Mouse (Mus musculus) kidney, postnatal 0 days (tissue): ENCODE results near the gene Ucn2. TPM values are rescaled to one million over a fixed set of nuclear protein-coding genes. Genes with fewer than 3 reads are reported as not detected.

Experiments used
- ATAC-seq: fragments of 200-750 bp; cut with Nextera tagmentation; replicated peaks from 2 replicates; pipeline ENCODE4 v1.8.0; 2017; ENCODE audit warnings: low read depth, moderate number of reproducible peaks, moderate TSS enrichment, moderate library complexity; ENCODE audit not compliant: low FRiP score
- DNase-seq: peaks from one replicate; pipeline ENCODE4 v3.0.0-alpha.2; 2016; ENCODE audit warnings: low spot score
- H3K27ac ChIP-seq: fragments of 300-500 bp; sonication (generic); 2 replicates; pipeline ENCODE4 v1.5.1; 2014; ENCODE audit warnings: mild to moderate bottlenecking
- H3K27me3 ChIP-seq: fragments of 300-500 bp; sonication (generic); 2 replicates; pipeline ENCODE4 v1.6.1; 2014; ENCODE audit warnings: low read length, mixed read lengths; ENCODE audit not compliant: insufficient read depth
- H3K36me3 ChIP-seq: fragments of 300-500 bp; sonication (generic); 2 replicates; pipeline ENCODE4 v1.6.1; 2014; ENCODE audit warnings: low read length, mixed read lengths; ENCODE audit not compliant: insufficient read depth
- H3K4me1 ChIP-seq: fragments of 300-500 bp; sonication (generic); replicated peaks from 2 replicates; pipeline ENCODE4 v1.6.1; 2014; ENCODE audit warnings: antibody characterized with exemption, low read length, mixed read lengths; ENCODE audit not compliant: insufficient read depth
- H3K4me2 ChIP-seq: fragments of 300-500 bp; sonication (generic); 2 replicates; pipeline ENCODE4 v1.6.1; 2014; ENCODE audit warnings: mild to moderate bottlenecking, low read length, moderate library complexity, mixed read lengths
- H3K4me3 ChIP-seq: fragments of 300-500 bp; sonication (generic); replicated peaks from 2 replicates; pipeline ENCODE4 v1.5.1; 2014; ENCODE audit warnings: low read depth, low read length
- H3K9ac ChIP-seq: fragments of 300-500 bp; sonication (generic); 2 replicates; pipeline ENCODE4 v1.6.1; 2014; ENCODE audit warnings: low read depth, low read length
- H3K9me3 ChIP-seq: fragments of 300-500 bp; sonication (generic); replicated peaks from 2 replicates; pipeline ENCODE4 v1.6.1; 2016; ENCODE audit warnings: low read length, inconsistent platforms, mixed read lengths
- CTCF ChIP-seq: IDR thresholded peaks from 2 replicates; pipeline ENCODE4 v1.5.1; 2016; ENCODE audit warnings: antibody characterized with exemption, low read depth, mild to moderate bottlenecking, moderate library complexity
- WGBS: fragments of 180-500 bp; shearing (Covaris S2); extraction: QIAGEN DNeasy Blood & Tissue Kit; methylation state at CpG from one replicate; pipeline ENCODE4 v1.1.7; 2014; 5-methylcytosine and 5-hydroxymethylcytosine counted together
- polyA plus RNA-seq: library from polyadenylated mRNA; unstranded; fragments of >200 nt; fragmentation: Nextera tagmentation; extraction: Ambion mirVana; gene quantifications from 2 replicates; pipeline ENCODE4 v1.2.1, GENCODE M21; 2015

Ucn2 gene
- polyA plus RNA-seq, result 0.11 TPM in 1 of 2 replicates, not detected in the other

DNA sequence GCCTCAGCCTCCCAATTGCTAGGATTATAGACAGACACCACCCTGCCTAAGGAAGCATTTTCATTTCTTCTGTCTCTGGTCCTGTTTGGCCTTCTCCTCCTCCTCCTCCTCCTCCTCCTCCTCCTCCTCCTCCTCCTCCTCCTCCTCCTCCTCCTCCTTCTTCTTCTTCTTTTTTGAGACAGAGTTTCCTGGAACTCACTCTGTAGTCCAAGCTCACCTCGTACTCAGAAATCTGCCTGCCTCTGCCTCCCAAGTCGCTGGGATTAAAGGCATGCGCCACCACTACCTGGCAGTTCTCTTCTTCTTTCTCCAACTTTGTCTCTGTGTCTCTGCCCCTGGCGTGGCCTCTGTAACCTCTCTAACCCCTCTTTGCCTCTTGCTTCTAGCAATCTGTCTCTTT, at the start of gene Ucn2:
Ucn2 (plus strand) TSS at position 301 of the 400 bp plus-strand sequence.
- Histone ChIP-seq H3K36me3 (no peaks in the 10 kb centered on the region), H3K27me3 (no peaks in the 10 kb centered on the region), H3K4me2 (no peak within 1 kb of the TSS), H3K9ac (no peak within 1 kb of the TSS), H3K9me3 (no peaks in the 10 kb centered on the region), H3K4me1 (peaks cover 13% of the 10 kb centered on the region; the same call in 1 of the 2 replicates), H3K4me3 (no peak within 1 kb of the TSS), H3K27ac (no peak within 1 kb of the TSS)
- 84% methylated on average over 4 of the region's 4 CpGs for WGBS
- DNase-seq (no peak), ATAC-seq (no peak)
- no peak for TF ChIP-seq CTCF

DNA sequence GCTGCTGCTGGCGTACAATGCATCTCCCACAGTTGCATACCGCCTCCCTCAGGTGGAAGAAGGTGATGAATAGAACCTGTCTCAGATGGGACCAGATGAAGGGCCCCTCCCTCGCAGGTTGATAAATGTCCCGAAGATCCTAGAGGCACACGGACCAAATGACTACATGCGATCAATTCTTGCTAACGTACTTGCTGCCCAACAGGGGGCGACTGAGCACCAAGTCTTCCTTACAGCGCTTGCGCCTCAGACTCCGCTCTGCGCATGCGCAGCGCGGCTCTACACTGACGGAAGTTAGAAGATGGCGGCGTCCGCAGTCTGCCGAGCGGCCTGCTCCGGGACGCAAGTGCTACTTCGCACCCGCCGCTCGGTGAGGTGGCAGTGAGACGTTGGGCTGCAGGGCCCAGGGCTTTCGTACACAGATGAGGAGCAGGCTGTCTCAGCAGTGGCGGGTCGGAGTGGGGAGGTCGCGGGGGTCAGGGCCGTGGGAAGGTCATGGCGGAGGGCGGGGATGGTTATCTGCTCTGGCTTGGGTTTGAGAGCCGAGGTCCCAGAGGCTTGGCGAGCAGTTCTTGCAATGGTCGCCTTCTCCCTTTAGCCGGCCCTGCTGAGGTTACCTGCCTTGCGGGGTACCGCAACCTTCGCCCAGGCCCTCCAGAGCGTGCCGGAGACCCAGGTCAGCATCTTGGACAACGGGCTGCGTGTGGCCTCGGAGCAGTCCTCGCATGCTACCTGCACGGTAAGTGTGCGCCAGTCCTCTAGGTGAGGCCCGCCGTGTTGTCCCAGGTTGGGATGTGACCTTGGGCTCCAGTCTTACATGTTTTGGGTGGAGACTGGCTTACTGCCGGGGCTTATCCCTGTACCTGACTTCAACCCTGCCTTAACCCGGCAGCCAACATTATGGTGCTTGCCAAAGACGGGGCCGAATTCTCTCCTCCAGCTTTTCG, 49.1 kb upstream of the Ucn2 start, which contains the start of gene Uqcrc1:
Uqcrc1 (plus strand) TSS at position 216 of the 947 bp plus-strand sequence.
- peak within 1 kb of the TSS; percentile 70 for H3K4me2 ChIP-seq
- H3K4me3 ChIP-seq, result peak within 1 kb of the TSS; percentile 88
- DNase-seq (peak; percentile 98), ATAC-seq (peak; percentile 95)
- no peaks in the 10 kb centered on the region for H3K4me1 ChIP-seq
- no peaks in the 10 kb centered on the region for H3K27me3 ChIP-seq
- H3K9ac ChIP-seq, result peak within 1 kb of the TSS; percentile 85
- under 1% methylated on average over 52 of the region's 58 CpGs for WGBS
- peak within 1 kb of the TSS; percentile 79 for H3K27ac ChIP-seq
- no peaks in the 10 kb centered on the region for H3K9me3 ChIP-seq
- peaks cover 25% of the 10 kb centered on the region for H3K36me3 ChIP-seq
- TF ChIP-seq CTCF, result peak; percentile 93

DNA sequence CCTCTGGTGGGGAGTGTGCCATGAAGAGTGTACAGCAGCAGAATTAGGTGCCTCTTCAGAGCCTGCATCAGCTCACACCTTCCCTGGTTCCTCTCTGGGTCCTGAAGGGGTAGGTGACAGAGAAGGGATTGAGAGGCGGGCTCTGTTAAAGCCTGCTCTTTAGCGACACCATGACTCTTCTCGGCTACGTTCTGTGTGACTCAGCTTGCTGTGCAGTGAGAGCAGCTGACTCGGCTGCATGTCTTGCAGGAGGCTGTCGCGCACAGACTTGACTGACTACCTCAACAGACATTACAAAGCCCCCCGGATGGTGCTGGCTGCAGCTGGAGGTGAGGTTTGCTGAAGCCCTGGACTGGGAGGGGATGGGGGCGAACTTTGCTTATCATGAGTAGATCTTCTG, 40.7 kb upstream of the Ucn2 start:
- Histone ChIP-seq H3K36me3 (peaks cover 65% of the 10 kb centered on the region), H3K9me3 (no peaks in the 10 kb centered on the region), H3K4me2 (no peak overlapping the region), H3K4me1 (peaks cover 7% of the 10 kb centered on the region), H3K27ac (no peak overlapping the region), H3K27me3 (no peaks in the 10 kb centered on the region), H3K4me3 (no peak overlapping the region), H3K9ac (no peak overlapping the region)
- TF ChIP-seq CTCF, result no peak
- 81% methylated on average over 9 of the region's 9 CpGs for WGBS
- DNase-seq (no peak), ATAC-seq (no peak)

DNA sequence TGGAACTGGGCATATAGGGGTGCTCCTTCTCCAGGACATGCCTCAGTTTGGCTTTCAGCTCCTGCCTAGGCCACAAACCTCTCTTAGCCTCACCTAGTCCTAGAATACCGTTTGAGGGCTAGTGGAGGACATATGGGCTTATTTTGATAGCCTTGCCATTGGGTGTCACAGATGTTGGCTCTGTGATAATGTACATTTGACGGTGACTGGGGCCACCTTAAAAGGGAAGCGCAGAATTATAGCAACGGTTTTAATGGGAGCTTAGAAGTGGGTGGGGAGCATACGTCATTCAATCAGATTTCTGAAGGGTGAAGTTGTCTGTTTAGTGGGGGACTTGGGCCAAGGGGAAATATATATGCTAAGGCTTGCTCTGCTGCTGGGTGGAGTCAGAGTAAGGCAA, 40.2 kb upstream of the Ucn2 start:
- DNase-seq, result no peak
- Histone ChIP-seq H3K27ac (no peak overlapping the region), H3K4me3 (no peak overlapping the region), H3K27me3 (no peaks in the 10 kb centered on the region), H3K9ac (no peak overlapping the region), H3K36me3 (peaks cover 65% of the 10 kb centered on the region), H3K4me1 (peaks cover 7% of the 10 kb centered on the region), H3K4me2 (no peak overlapping the region), H3K9me3 (no peaks in the 10 kb centered on the region)
- no peak for ATAC-seq
- no peak for TF ChIP-seq CTCF
- 80% methylated on average over 5 of the region's 5 CpGs for WGBS

DNA sequence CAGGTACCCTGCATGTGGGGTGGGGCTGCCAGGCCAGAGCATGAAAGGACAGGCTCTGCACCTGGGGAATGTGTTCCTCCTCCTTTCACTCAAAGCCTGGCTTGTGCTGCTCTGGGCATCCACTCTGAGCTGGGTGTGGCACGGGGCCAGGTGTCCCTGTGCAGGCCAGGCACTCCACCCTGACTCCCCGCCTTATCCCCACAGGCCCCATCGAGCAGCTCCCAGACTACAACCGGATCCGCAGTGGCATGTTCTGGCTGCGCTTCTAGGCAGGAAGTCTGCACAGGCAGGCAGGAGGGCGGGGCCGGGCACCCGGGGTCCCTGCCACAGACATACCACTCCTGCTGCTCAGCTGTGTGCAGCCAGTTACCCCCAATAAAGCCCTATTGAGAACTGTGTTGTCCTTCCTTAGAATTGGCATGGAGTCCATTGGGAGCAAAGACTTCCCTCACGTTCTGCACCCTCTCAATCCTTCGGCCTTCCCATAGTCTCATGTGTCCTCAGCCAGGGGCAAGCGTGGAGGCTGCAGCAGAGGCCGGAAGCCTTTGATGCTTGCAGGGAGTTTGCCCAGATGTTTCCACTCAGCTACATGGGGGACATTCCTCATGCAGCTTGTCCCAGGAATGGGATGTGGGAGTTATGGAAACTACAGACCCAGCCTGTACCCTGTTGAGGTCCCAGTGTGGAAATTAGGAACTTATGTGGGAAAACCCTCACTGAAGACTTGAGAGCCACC, 36.4 kb upstream of the Ucn2 start:
- Histone ChIP-seq H3K4me1 (peaks cover 14% of the 10 kb centered on the region), H3K4me3 (no peak overlapping the region), H3K27me3 (no peaks in the 10 kb centered on the region), H3K4me2 (no peak overlapping the region), H3K9me3 (no peaks in the 10 kb centered on the region), H3K9ac (no peak overlapping the region), H3K36me3 (peaks cover 42% of the 10 kb centered on the region), H3K27ac (peak overlapping the region; percentile 75)
- 51% methylated on average over 13 of the region's 13 CpGs for WGBS
- DNase-seq (peak; percentile 87), ATAC-seq (peak; percentile 55)
- no peak for TF ChIP-seq CTCF
